Mouse (Mus musculus): ENCODE measurements around the gene Nuak1.
A peak's percentile ranks its signal among the peaks of the same experiment; 100 is the strongest.

Gene Nuak1

DNA sequence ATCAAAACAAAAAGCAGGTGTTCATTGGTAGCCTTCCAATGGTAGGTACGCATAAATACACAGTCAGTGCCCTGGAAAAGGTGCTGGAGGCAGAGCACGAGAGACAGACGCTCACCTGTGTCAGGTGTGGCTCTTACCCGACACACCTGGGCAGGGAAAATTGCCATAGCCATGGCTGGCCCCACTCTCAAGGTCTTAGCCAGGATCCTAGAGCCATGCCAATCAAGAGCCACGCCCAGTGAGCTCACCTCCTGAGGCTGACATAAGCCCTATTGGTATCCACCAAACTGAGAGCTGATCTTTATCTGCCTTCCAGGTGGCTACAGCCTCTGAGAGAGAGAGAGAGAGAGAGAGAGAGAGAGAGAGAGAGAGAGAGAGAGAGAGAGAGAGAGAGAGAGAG is 64.1 kb downstream of the Nuak1 start:
- DNase-seq, result no peak

DNA sequence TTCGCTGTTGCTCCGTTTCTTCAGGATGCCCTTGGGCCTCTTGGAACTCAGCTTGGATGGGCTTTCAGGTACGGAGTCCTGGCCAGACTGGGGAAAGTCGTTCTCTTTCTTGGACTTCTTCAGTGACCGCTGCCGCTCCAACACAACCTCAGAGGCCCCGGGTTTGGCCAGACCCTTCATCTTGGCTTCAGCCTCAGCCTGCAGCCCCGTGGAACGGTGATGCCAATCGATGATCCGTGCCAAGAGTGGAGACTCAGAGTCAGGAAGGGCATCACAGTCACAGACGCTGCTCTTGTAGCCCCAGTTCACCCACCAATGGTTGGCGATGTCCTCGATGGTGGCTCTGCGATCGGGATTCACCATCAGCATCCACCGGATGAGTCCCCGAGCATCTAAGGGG is 65.4 kb downstream of the Nuak1 start:
- no peak for DNase-seq

DNA sequence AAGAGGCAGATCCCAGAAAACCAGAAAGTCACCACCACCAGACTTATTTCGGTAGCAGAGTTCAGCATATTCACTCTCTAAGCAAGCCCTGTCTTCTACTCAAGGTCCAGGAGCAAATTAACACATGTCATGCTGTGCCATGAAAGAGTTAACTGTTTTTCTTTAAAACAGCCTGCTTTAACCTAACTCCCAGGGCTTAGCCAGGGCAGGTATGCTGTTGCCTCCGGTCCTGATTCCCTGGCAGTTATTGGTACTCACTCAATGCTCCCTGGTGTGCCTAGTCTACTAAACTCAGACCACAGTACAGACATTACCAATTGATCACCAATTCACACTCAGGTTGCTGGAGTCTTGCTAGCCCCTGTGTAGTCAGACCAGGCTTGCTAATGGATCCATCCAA is 66.9 kb downstream of the Nuak1 start:
- no peak for DNase-seq

- DNase-seq, result peak; percentile 72
These were observed 68.0 kb downstream of the Nuak1 start for GRCm38 (mm10) chr10:84372161-84373095.

DNA sequence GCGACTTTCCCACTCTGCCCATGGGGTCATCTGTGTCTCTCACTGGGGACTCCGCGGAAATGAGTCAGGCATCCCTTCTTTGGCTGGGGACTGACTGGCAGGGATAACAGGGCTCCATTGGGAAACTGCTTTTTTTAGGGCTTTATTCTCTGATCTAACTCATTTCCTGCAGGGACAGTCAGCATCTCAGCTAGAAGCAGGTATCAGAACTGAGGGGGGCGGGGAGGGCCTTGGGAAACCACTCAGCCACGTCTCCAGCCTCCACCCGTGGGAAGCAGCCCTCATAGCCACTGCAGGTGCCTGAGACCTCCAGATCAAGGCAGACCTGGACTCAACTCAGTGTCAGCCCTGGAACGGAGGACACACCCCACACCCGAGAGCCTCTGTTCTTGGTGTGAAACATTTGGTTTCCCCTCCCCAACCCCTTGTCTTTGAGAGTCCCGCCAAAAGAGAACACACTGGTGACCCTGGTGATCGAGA is 68.7 kb downstream of the Nuak1 start:
- no peak for DNase-seq

DNA sequence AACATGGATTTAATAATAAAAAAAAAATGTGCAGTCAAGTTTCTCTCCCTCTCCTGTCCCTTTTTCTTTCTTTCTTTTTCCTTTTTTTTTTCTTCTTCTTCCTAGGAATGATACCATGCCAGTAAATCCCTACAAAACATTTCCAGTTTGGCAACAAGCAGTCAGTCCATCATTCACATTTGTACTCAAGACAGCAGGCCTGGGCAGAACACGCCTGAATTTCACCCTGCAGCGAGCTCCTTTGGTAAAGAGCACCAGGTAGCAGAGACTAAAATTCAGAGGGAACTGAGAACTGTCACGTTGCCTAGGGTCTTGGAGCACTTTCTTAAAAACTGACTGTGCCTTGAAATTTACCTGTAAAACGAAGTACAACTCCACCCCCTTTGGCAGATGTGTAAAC is 69.2 kb downstream of the Nuak1 start:
- DNase-seq, result no peak

DNA sequence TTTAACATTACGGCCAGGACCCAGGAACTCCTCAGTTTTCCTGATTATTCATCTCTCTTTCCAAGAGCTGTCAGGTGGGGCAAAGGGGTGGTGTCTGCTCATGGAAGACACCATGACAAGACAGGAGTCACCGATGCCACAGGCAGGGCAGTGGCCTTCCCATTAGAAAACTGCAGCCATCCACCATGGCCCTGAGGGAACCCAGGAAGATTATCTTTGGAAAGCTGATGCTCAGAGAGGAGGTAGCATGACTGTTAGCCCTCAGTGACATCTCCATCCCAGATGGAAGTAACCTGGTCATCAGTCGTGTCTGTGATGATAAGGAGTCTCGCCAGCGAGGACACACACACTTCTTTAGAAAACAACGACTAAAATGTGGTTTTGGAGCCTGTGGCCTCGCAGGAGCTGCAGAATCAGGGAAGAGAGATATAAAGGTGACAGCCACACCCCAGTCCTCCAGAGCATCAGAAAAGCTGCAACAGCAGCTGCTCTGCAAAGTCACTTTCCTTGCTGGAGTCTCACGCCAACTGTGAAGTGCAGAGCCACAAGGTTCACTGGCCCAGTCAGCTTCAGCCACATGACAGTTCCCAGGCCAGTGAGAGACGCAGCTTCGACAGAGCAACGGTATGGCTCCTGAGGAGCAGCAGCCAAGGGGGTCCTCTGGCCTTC is 70.6 kb downstream of the Nuak1 start:
- no peak for DNase-seq

DNA sequence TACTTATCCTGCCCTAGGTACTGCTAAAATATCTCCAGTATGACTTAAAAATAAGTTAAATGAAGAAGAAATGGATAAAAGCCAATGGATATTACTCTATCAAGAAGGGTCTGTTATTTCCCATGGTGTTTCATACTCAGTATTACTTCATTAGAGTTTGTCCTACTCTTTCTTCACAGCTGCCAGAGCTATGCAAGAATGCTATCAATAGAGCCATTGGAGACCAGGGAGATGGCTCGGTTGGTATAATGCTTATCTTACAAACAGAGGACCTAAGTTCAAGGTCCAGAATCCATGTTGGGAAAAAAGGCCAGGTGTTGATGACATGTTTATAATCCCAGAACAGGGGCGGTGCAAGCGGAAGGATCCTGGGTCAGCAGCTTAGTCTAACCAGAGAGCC is 72.2 kb downstream of the Nuak1 start:
- no peak for DNase-seq

GRCm38 (mm10) chr10:84365166-84365865 is 75.1 kb downstream of the Nuak1 start:
- DNase-seq, result no peak

- DNase-seq, result no peak
These were observed 76.6 kb downstream of the Nuak1 start for GRCm38 (mm10) chr10:84363833-84364232.

GRCm38 (mm10) chr10:84360953-84361352 is 79.4 kb downstream of the Nuak1 start:
- DNase-seq, result no peak

- no peak for DNase-seq
These were observed 80.0 kb downstream of the Nuak1 start for GRCm38 (mm10) chr10:84360391-84360790.

DNA sequence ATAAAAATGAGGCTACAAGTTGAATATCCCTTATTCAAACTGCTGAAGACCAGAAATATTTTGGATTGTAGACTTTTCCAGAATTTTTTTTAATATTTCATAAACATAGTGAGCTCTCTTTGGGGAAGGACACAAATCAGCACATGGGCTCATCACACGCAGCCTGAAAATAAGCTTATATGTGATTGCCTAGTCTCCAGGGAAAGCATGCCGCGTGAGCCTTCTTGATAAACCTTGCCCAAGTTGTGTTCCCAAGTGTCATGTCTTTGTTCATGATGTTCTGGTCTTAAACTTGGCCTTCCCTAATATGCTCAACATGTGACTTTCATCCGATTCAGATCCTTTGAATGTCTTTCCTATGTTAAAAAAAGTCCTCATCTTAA is 81.7 kb downstream of the Nuak1 start:
- no peak for DNase-seq

DNA sequence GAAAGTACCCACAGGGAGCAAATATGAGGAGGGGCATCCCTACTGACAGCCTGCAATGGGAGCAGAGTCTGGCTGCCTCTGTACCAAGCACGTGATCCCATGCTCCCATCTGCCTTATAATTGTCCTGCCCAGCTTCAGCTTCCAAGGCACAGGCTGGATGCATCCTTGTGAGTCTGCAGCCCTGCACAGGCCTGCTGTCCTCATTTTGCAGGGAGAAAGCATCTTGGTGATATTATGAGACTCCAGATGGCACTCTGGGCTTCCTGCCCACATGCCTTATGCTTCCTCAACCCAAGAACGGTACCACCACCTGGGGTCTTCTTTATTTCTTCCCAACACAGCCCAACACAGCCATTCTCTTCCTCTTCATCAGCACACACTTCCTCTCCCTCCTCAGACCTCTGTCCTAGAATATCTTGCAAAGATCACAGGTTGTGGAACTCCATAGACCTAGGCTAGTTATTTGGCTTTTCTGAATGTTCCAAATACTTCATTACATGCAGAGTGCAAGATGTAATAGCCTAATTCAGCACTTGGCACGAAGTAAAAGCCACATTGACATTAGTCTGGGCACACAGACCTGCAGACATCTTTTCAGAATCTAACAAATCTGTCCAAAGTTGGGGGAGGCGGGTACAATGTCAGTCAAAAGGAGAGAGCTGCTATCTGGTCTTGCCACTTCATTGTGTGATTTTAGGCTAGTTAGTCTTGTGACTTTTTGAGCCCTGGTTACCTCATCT is 82.2 kb downstream of the Nuak1 start:
- peak; percentile 81 for DNase-seq

GRCm38 (mm10) chr10:84357593-84357992 is 82.8 kb downstream of the Nuak1 start:
- DNase-seq, result no peak

DNA sequence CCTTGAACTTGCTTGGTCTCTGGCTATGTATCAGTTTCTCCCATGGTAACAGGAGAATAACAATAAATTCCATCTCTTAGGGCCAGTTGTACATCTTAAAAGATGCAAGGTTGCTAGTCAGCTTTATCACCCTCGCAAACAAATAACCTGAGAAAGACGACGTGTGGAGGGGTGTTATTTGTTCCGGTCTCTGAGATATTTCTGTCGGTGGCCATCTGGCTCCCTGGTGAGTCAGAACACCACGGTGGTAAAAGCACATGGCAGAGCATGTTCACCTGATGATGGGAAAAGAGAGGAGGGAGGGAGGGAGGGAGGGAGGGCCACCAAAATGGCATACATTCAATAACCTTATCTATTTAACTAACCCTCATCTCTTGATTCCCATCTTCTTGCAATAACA is 86.1 kb downstream of the Nuak1 start:
- no peak for DNase-seq

- no peak for DNase-seq
These were observed 94.7 kb downstream of the Nuak1 start for GRCm38 (mm10) chr10:84345730-84346129.

DNA sequence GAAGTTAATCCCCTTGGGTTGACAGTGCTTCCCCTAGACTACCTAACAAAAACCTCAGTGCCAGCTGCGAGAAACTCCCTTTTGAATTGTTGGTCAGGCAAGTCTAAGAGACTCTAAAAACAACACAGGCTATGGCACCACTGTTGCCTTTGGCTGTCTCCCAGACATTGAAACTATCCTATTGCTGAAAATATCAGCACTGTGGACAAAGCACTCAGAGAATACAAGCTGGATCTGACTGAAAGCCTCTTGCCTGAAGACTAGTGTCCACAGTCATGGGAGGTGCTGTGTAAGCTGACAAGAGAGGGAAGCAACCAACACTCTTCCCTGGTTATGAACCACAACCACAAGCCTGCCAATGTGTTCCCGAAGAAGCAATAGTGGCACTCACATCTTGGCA is 96.9 kb downstream of the Nuak1 start:
- no peak for DNase-seq

- DNase-seq, result no peak
These were observed 100.9 kb downstream of the Nuak1 start for GRCm38 (mm10) chr10:84339456-84339855.

DNA sequence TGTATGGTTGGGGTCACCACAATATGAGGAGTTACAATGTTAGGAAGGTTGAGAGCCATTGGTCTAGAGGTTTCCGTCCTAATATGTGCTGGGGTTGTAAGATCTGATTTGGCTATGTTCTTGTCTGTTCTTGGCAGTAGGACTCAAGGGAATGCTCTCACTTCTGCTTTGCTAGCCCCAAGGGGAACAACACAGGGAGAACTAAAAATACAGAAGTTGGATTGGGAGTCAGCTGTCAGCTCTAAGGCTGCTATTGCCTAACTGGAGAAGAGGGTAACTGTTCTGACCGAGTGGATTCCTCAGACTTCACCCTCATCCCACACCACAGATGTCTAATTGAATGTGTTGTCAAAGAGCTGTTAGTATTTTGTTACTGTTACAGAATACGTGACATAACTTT is 101.6 kb downstream of the Nuak1 start:
- no peak for DNase-seq

DNA sequence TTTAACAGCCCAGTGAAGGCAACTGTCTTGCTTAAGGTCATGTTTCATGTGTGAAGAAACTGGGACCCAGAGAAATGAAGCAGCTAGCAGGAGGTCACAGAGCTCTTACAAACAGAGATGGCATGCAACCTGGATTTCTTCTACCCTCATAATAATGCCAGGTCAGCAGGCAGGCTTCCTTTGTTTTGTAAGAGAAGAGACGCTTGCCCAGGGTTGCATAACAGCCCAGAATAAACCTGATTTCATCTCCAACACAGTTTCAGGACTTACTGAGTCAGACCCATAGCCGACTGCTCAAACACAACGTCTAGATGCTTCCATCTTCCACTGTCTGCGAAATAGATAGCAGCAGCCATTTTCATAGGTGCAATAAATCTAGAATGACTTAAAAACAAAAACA is 105.0 kb downstream of the Nuak1 start:
- no peak for DNase-seq

- no peak for DNase-seq
These were observed 110.6 kb downstream of the Nuak1 start for GRCm38 (mm10) chr10:84329822-84330221.

- DNase-seq, result no peak
These were observed 111.1 kb downstream of the Nuak1 start for GRCm38 (mm10) chr10:84329336-84329735.
